14 mouse cellular contexts compared by ENCODE assay signal in genomic region chr3:132870079-132870478, GRCm38 (mm10).
"Had no signal": no experiment of that assay in that cellular context is flagged by ENCODE, and none has a peak within 500 bp of the region (broad histone marks: within the 10 kb centered on the region; RNA-seq: fewer than 3 reads in every experiment).

No protein-coding gene starts in this region.

- H3K4me3 ChIP-seq: limb, embryonic 13.5 days; midbrain, embryonic 12.5 days; neural tube, embryonic 13.5 days had no signal

- H3K9ac ChIP-seq: limb, embryonic 13.5 days; liver, embryonic 14.5 days; midbrain, embryonic 12.5 days; neural tube, embryonic 13.5 days had no signal

- ATAC-seq: inflammation-experienced regulatory T-cells, adult 6 months; intestine, postnatal 0 days; midbrain, embryonic 16.5 days had no signal

- H3K4me2 ChIP-seq: limb, embryonic 13.5 days; midbrain, embryonic 12.5 days; neural tube, embryonic 13.5 days had no signal

- H3K27me3 ChIP-seq: limb, embryonic 13.5 days; midbrain, embryonic 12.5 days; neural tube, embryonic 13.5 days had no signal

- H3K36me3 ChIP-seq: limb, embryonic 13.5 days; midbrain, embryonic 12.5 days; neural tube, embryonic 13.5 days had no signal

- H3K4me1 ChIP-seq: limb, embryonic 13.5 days; midbrain, embryonic 12.5 days; neural tube, embryonic 13.5 days had no signal

- H3K27ac ChIP-seq: limb, embryonic 13.5 days; liver, embryonic 14.5 days; midbrain, embryonic 12.5 days; neural tube, embryonic 13.5 days had no signal

- DNase-seq: left cerebral cortex, postnatal 4 days; lung, adult 18-20 months; retina, postnatal 1 day; right cerebral cortex, postnatal 4 days; spleen, adult 18-20 months; thymus, adult 18-20 months; thymus, postnatal 14 days had no signal

- H3K9me3 ChIP-seq: limb, embryonic 13.5 days; midbrain, embryonic 12.5 days; neural tube, embryonic 13.5 days had no signal
